Mouse (Mus musculus): ENCODE data around the gene Cdc42bpb.

DNA sequence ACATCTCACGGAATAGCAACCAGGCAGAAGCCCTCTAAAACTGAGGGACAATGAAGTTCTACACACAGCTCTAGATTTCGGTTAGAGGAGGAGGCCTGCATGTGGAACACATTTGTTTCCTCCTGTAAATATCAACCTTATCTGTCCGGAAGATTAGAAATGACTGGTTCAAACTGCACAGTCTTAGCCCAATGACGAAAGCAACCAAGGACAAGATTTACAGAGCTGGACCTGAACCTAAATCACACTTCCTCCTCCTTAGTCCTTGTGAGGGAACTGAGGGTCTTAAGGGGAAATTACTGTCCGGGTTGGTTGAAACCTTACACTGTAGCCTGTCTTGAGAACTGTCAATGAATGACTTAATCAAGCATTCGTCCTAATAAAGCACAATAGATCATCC lies 1.5 kb downstream of the Cdc42bpb start:
- TF ChIP-seq POLR2A (IDR thresholded peaks at IDR 0.05; ENCODE audit: low read depth, low read length) (no peak), CTCF (conservative IDR thresholded peaks at IDR 0.05; ENCODE audit: insufficient read depth, insufficient read length, low read depth, low read length) (no peak)
